13 mouse cellular contexts compared by ENCODE assay signal in genomic region chr11:110997211-110997610, GRCm38 (mm10). TPM values are rescaled to one million over a fixed set of nuclear protein-coding genes. Genes with fewer than 3 reads are reported as not detected.
DNase-seq lines count a peak whose midpoint lies in the region; ATAC-seq and TF ChIP-seq lines count a peak whose summit lies in the region.
"Had no signal": no experiment of that assay in that cellular context is flagged by ENCODE, and none has a peak within 500 bp of the region (broad histone marks: within the 10 kb centered on the region; RNA-seq: fewer than 3 reads in every experiment).

No protein-coding gene starts in this region.

- H3K9ac ChIP-seq in hindbrain, embryonic 15.5 days = no peak overlapping the region
- no peak overlapping the region for H3K9ac ChIP-seq in hindbrain, embryonic 11.5 days (ENCODE audit: low read depth, low read length)
- H3K9ac ChIP-seq in forebrain, embryonic 13.5 days = no peak overlapping the region
- H3K9ac ChIP-seq: embryonic facial prominence, embryonic 15.5 days; limb, embryonic 12.5 days had no signal

- no peak for TF ChIP-seq CTCF in thymus, adult 2 months (IDR thresholded peaks at IDR 0.05; ENCODE audit: borderline replicate concordance, control insufficient read depth, extremely low read depth, insufficient read depth, low read length, poor library complexity)
- no peak for TF ChIP-seq CTCF in kidney, adult 2 months (conservative IDR thresholded peaks at IDR 0.05; ENCODE audit: insufficient read depth, insufficient read length, low read depth, low read length)

- 0 out of 2 replicates have a peak overlapping the region, but pooled peaks have one; percentile 1 for H3K4me3 ChIP-seq in hindbrain, embryonic 15.5 days
- H3K4me3 ChIP-seq in hindbrain, embryonic 11.5 days (ENCODE audit: low read depth, low read length) = no peak overlapping the region
- H3K4me3 ChIP-seq in thymus, adult 2 months (ENCODE audit: control insufficient read depth, insufficient read depth, low read length) = no peak overlapping the region
- H3K4me3 ChIP-seq in kidney, adult 2 months (ENCODE audit: insufficient read depth, low read depth, low read length) = no peak overlapping the region
- no peak overlapping the region for H3K4me3 ChIP-seq in forebrain, embryonic 13.5 days
- H3K4me3 ChIP-seq: embryonic facial prominence, embryonic 15.5 days; limb, embryonic 12.5 days had no signal

- H3K4me1 ChIP-seq in hindbrain, embryonic 15.5 days (replicated peaks) = no peaks in the 10 kb centered on the region
- H3K4me1 ChIP-seq in hindbrain, embryonic 11.5 days (replicated peaks; ENCODE audit: control insufficient read depth, insufficient read depth, low read length) = no peaks in the 10 kb centered on the region
- peaks cover 8% of the 10 kb centered on the region; the same call in 1 of the 2 replicates for H3K4me1 ChIP-seq in thymus, adult 2 months (replicated peaks; ENCODE audit: control insufficient read depth, insufficient read depth, low read length)
- no peaks in the 10 kb centered on the region; the same call in 1 of the 2 replicates for H3K4me1 ChIP-seq in kidney, adult 2 months (ENCODE audit: control insufficient read depth, insufficient read depth, low read length)
- no peaks in the 10 kb centered on the region for H3K4me1 ChIP-seq in forebrain, embryonic 13.5 days
- H3K4me1 ChIP-seq: embryonic facial prominence, embryonic 15.5 days; limb, embryonic 12.5 days had no signal

- intact Hi-C loops in heart, postnatal 36 days (cut with DNase I) = no loop called here

- no peaks in the 10 kb centered on the region for H3K36me3 ChIP-seq in hindbrain, embryonic 15.5 days
- no peaks in the 10 kb centered on the region for H3K36me3 ChIP-seq in hindbrain, embryonic 11.5 days (ENCODE audit: control insufficient read depth, insufficient read depth, low read length)
- no peaks in the 10 kb centered on the region for H3K36me3 ChIP-seq in thymus, adult 2 months (ENCODE audit: control insufficient read depth, insufficient read depth, low read length)
- peaks cover 1% of the 10 kb centered on the region; the same call in 1 of the 2 replicates for H3K36me3 ChIP-seq in kidney, adult 2 months (ENCODE audit: control insufficient read depth, insufficient read depth, low read length)
- H3K36me3 ChIP-seq in forebrain, embryonic 13.5 days (ENCODE audit: poor library complexity, severe bottlenecking) = no peaks in the 10 kb centered on the region
- H3K36me3 ChIP-seq: embryonic facial prominence, embryonic 15.5 days; G1E; limb, embryonic 12.5 days had no signal

- no peak for TF ChIP-seq POLR2A in thymus, adult 2 months (IDR thresholded peaks at IDR 0.05; ENCODE audit: control insufficient read depth, extremely low read depth, insufficient read depth, low read length, poor library complexity)
- TF ChIP-seq POLR2A in kidney, adult 2 months (IDR thresholded peaks at IDR 0.05; ENCODE audit: low read depth, low read length) = no peak

- H3K4me2 ChIP-seq in hindbrain, embryonic 15.5 days = no peak overlapping the region
- H3K4me2 ChIP-seq in hindbrain, embryonic 11.5 days (replicated peaks; ENCODE audit: low read depth, low read length) = no peak overlapping the region
- H3K4me2 ChIP-seq in forebrain, embryonic 13.5 days = no peak overlapping the region
- H3K4me2 ChIP-seq: embryonic facial prominence, embryonic 15.5 days; limb, embryonic 12.5 days had no signal

- no peak for DNase-seq in hindbrain, embryonic 11.5 days (ENCODE audit: low spot score)
- peak; percentile 9 to 16 for DNase-seq in cerebellum, postnatal 10 days
- DNase-seq in left cerebral cortex, adult 8-10 months (ENCODE audit: low spot score in 2 of 2) = peak; percentile 2 to 32
- peak; percentile 21 for DNase-seq in thymus, adult 2 months
- DNase-seq in kidney, adult 2 months = no peak
- DNase-seq in heart, postnatal 36 days = no peak

- 0 out of 2 replicates have a peak overlapping the region, but pooled peaks have one; percentile 20 for H3K27ac ChIP-seq in hindbrain, embryonic 15.5 days (replicated peaks)
- H3K27ac ChIP-seq in hindbrain, embryonic 11.5 days (ENCODE audit: low read depth, low read length) = no peak overlapping the region
- H3K27ac ChIP-seq in thymus, adult 2 months (ENCODE audit: control insufficient read depth, insufficient read depth, low read length) = no peak overlapping the region
- no peak overlapping the region for H3K27ac ChIP-seq in kidney, adult 2 months (ENCODE audit: insufficient read depth, low read depth, low read length)
- H3K27ac ChIP-seq in forebrain, embryonic 13.5 days = no peak overlapping the region
- H3K27ac ChIP-seq: embryonic facial prominence, embryonic 15.5 days; limb, embryonic 12.5 days had no signal

- WGBS in hindbrain, embryonic 15.5 days = 40% methylated on average over 9 of the region's 9 CpGs
- 48% methylated on average over 9 of the region's 9 CpGs for WGBS in hindbrain, embryonic 11.5 days
- 40% methylated on average over 9 of the region's 9 CpGs for WGBS in thymus, adult 2 months
- 78% methylated on average over 9 of the region's 9 CpGs for WGBS in kidney, adult 2 months
- WGBS in forebrain, embryonic 13.5 days = 34% methylated on average over 9 of the region's 9 CpGs

- ATAC-seq in hindbrain, embryonic 15.5 days (ENCODE audit: low FRiP score, low read depth) = peak; percentile 80
- ATAC-seq in hindbrain, embryonic 11.5 days (ENCODE audit: low FRiP score) = no peak
- ATAC-seq in forebrain, embryonic 13.5 days = no peak

- H3K9me3 ChIP-seq in hindbrain, embryonic 15.5 days = no peaks in the 10 kb centered on the region
- no peaks in the 10 kb centered on the region for H3K9me3 ChIP-seq in hindbrain, embryonic 11.5 days (ENCODE audit: control insufficient read depth, low read length)
- H3K9me3 ChIP-seq in forebrain, embryonic 13.5 days (replicated peaks) = no peaks in the 10 kb centered on the region
- H3K9me3 ChIP-seq: embryonic facial prominence, embryonic 15.5 days; limb, embryonic 12.5 days had no signal

- H3K27me3 ChIP-seq in hindbrain, embryonic 15.5 days = no peaks in the 10 kb centered on the region
- no peaks in the 10 kb centered on the region for H3K27me3 ChIP-seq in hindbrain, embryonic 11.5 days (ENCODE audit: control insufficient read depth, insufficient read depth, low read length)
- no peaks in the 10 kb centered on the region for H3K27me3 ChIP-seq in thymus, adult 2 months (ENCODE audit: control insufficient read depth, insufficient read depth, low read length)
- no peaks in the 10 kb centered on the region for H3K27me3 ChIP-seq in kidney, adult 2 months (replicated peaks; ENCODE audit: control insufficient read depth, insufficient read depth, low read length)
- no peaks in the 10 kb centered on the region for H3K27me3 ChIP-seq in forebrain, embryonic 13.5 days
- H3K27me3 ChIP-seq: embryonic facial prominence, embryonic 15.5 days; limb, embryonic 12.5 days had no signal

RNA-seq across cellular contexts. Expression of gene Kcnj16, which starts 29.4 kb away (rescaled TPM):
- 1.8 and 3.1 TPM in 2 replicates for polyA plus RNA-seq in hindbrain, embryonic 15.5 days (2015; fragmentation: Nextera tagmentation; extraction: Ambion mirVana)
- polyA plus RNA-seq in hindbrain, embryonic 11.5 days (2014; fragmentation: Nextera tagmentation; extraction: Ambion mirVana) = 0.20 TPM in 1 of 2 replicates, not detected in the other
- 10 to 100 TPM; 19.8 to 28.7 (median 23.8) TPM for total RNA-seq in left cerebral cortex, adult 8-10 months (2022)
- 1.1 and 1.3 TPM in 2 replicates for polyA plus RNA-seq in thymus, adult 2 months (2012; rRNA removed)
- polyA plus RNA-seq in kidney, adult 2 months (2012; rRNA removed) = 167 and 189 TPM in 2 replicates
- polyA plus RNA-seq in forebrain, embryonic 13.5 days (2015; fragmentation: Nextera tagmentation; extraction: Ambion mirVana) = 0.06 TPM in 1 of 2 replicates, not detected in the other
- total RNA-seq in heart, postnatal 36 days (2021) = under 1 TPM in 1 of 2 experiments, not detected in 1; 0.22 TPM
- total RNA-seq: G1E; megakaryocyte progenitor cell, adult 5-6 weeks had no signal
- polyA plus RNA-seq: G1E; heart, postnatal 0 days; limb, embryonic 12.5 days had no signal

Comparison
In these comparisons a context has a peak if more than half of its experiments do, and no peak if none do; other contexts are left out.
1. DNase-seq: peak in cerebellum, postnatal 10 days (2 of 2), left cerebral cortex, adult 8-10 months (2 of 2) and thymus, adult 2 months (single experiment); none in hindbrain, embryonic 11.5 days (single experiment), kidney, adult 2 months (single experiment) and heart, postnatal 36 days (0 of 2).
2. RNA of gene Kcnj16, which starts 29.4 kb away (polyA plus RNA-seq): 167 to 189 TPM in kidney, adult 2 months; 1.8 to 3.1 TPM in hindbrain, embryonic 15.5 days, 1.1 to 1.3 TPM in thymus, adult 2 months, 0.20 TPM in hindbrain, embryonic 11.5 days and 0.06 TPM in forebrain, embryonic 13.5 days; every median in the first group is over 10 times any median in the second.